Mouse (Mus musculus): ENCODE results near the gene Vps8. TPM values are rescaled to one million over a fixed set of nuclear protein-coding genes. Genes with fewer than 3 reads are reported as not detected.
A peak's percentile ranks its signal among the peaks of the same experiment; 100 is the strongest.

The Vps8 gene
- polyA plus RNA-seq, 1 experiment from 2014 or later: 14.5 TPM

GRCm38 (mm10) chr16:21389316-21389715 lies 33.6 kb upstream of the Vps8 start:
- H3K27me3 ChIP-seq: no peaks in the 10 kb centered on the region
- no peak overlapping the region for H3K9ac ChIP-seq
- no peak overlapping the region for H3K4me2 ChIP-seq
- H3K9me3 ChIP-seq: no peaks in the 10 kb centered on the region
- no peak overlapping the region for H3K4me3 ChIP-seq
- no peak overlapping the region for H3K27ac ChIP-seq
- no peaks in the 10 kb centered on the region for H3K36me3 ChIP-seq
- no peak for ATAC-seq (ENCODE audit: insufficient number of reproducible peaks, low FRiP score, low TSS enrichment, low read depth)
- H3K4me1 ChIP-seq: peaks cover 25% of the 10 kb centered on the region
- 57% methylated on average over 3 of the region's 3 CpGs for WGBS

- Histone ChIP-seq H3K4me2 (no peak overlapping the region), H3K4me1 (peaks cover 25% of the 10 kb centered on the region), H3K4me3 (no peak overlapping the region), H3K27me3 (no peaks in the 10 kb centered on the region), H3K9ac (no peak overlapping the region), H3K9me3 (no peaks in the 10 kb centered on the region), H3K36me3 (no peaks in the 10 kb centered on the region), H3K27ac (0 out of 2 replicates have a peak overlapping the region, but pooled peaks have one; percentile 33)
- no peak for ATAC-seq (ENCODE audit: insufficient number of reproducible peaks, low FRiP score, low TSS enrichment, low read depth)
- 33% methylated on average over 5 of the region's 5 CpGs for WGBS
Measured at GRCm38 (mm10) chr16:21390744-21391143, 32.2 kb upstream of the Vps8 start.

DNA sequence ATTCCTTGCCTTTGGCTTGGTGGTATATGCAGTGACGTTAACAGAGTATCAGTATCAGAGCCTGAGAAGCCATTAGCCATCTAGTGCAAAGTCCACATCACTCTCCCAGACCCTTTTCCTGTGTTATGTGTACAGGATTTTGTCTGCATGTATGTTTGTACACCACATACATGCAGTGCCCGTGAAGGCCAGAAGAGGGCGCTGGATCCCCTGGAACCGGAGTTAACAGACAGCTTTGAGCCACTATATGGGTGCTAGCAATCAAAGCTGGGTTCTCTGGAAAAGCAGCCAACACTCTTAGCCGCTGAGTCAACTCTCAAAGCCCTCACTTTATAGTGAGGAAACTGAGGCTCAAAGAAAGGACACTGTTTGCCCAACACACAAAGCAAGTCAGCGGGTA lies 30.8 kb upstream of the Vps8 start:
- Histone ChIP-seq H3K4me1 (peaks cover 22% of the 10 kb centered on the region), H3K9me3 (no peaks in the 10 kb centered on the region), H3K27ac (peak overlapping the region; percentile 54; the same call in 1 of the 2 replicates), H3K36me3 (no peaks in the 10 kb centered on the region), H3K27me3 (no peaks in the 10 kb centered on the region), H3K9ac (no peak overlapping the region), H3K4me2 (no peak overlapping the region), H3K4me3 (no peak overlapping the region)
- ATAC-seq (ENCODE audit: insufficient number of reproducible peaks, low FRiP score, low TSS enrichment, low read depth): no peak
- WGBS: 69% methylated on average over 6 of the region's 6 CpGs

GRCm38 (mm10) chr16:21392517-21393112 lies 30.3 kb upstream of the Vps8 start:
- H3K9ac ChIP-seq: no peak overlapping the region
- no peak overlapping the region for H3K4me2 ChIP-seq
- peaks cover 26% of the 10 kb centered on the region for H3K4me1 ChIP-seq
- whole genome bisulfite sequencing: 50% methylated on average over 9 of the region's 9 CpGs
- no peaks in the 10 kb centered on the region for H3K9me3 ChIP-seq
- peak; percentile 72 for ATAC-seq (ENCODE audit: insufficient number of reproducible peaks, low FRiP score, low TSS enrichment, low read depth)
- H3K4me3 ChIP-seq: no peak overlapping the region
- H3K36me3 ChIP-seq: no peaks in the 10 kb centered on the region
- no peaks in the 10 kb centered on the region for H3K27me3 ChIP-seq
- H3K27ac ChIP-seq: peak overlapping the region; percentile 54; the same call in 1 of the 2 replicates

DNA sequence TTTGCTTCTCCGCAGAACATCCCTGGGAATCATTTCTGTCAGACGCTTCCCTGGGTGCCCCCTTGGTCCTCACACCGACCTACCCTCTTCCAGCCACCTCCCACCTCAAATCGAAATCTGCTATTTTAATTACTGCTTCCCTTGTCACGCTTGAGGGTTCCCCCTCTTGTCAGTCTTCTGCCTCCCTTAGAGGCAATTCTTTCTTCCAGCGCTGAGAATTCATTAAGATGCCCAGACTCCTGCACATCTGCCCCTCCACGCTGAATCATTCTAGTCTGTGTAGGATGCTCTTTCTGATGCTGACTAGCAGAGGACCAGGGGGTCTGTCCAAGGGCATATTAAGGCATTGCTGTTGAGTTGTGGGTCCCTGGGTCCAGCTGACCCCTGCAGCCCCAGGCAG lies 27.4 kb upstream of the Vps8 start:
- WGBS: 45% methylated on average over 7 of the region's 7 CpGs
- Histone ChIP-seq H3K4me2 (no peak overlapping the region), H3K4me1 (peaks cover 31% of the 10 kb centered on the region), H3K36me3 (no peaks in the 10 kb centered on the region), H3K27me3 (no peaks in the 10 kb centered on the region), H3K4me3 (no peak overlapping the region), H3K27ac (no peak overlapping the region), H3K9ac (no peak overlapping the region), H3K9me3 (no peaks in the 10 kb centered on the region)
- ATAC-seq (ENCODE audit: insufficient number of reproducible peaks, low FRiP score, low TSS enrichment, low read depth): no peak

GRCm38 (mm10) chr16:21397681-21398080 lies 25.2 kb upstream of the Vps8 start:
- H3K27ac ChIP-seq: 0 out of 2 replicates have a peak overlapping the region, but pooled peaks have one; percentile 24
- H3K36me3 ChIP-seq: no peaks in the 10 kb centered on the region
- ATAC-seq (ENCODE audit: insufficient number of reproducible peaks, low FRiP score, low TSS enrichment, low read depth): no peak
- H3K4me1 ChIP-seq: peaks cover 27% of the 10 kb centered on the region
- H3K4me2 ChIP-seq: no peak overlapping the region
- H3K9me3 ChIP-seq: no peaks in the 10 kb centered on the region
- no peaks in the 10 kb centered on the region for H3K27me3 ChIP-seq
- WGBS: 56% methylated on average over 5 of the region's 5 CpGs
- H3K4me3 ChIP-seq: no peak overlapping the region
- no peak overlapping the region for H3K9ac ChIP-seq

DNA sequence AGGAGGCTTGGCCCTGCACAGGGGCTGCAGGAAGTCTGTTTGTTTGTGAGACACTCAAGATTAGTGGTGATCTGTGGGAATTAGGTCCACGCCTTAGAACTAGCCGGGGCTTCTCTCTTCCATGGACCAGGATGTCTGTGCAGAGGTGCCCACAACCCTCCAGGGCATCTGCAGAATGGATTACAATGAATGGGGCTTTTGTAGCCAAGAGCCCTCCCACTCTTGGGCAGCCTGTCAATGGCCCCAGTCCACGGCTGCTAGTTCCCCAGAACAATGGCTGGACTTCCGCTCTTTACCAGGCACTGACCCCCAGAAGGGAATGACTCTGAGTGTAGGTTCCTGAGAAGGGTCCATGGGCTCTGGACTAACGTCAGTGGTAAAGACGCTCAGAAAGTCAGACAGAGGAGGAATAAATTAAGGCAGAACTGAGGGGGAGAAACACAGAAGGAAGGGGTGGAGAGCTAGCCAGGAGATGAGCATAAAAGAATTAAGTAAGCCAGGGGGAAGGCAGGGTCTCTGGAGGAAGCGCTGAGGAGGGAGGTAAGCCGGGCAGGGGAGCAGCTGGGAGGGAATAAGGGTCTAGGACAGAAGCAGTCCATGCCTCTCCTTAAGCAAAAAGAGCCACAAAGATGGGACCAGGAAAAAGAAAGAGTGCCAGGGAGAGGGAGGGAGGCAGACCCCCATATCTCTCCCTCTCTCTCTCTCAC lies 24.4 kb upstream of the Vps8 start:
- Histone ChIP-seq H3K9me3 (no peaks in the 10 kb centered on the region), H3K36me3 (no peaks in the 10 kb centered on the region), H3K27ac (0 out of 2 replicates have a peak overlapping the region, but pooled peaks have one; percentile 24), H3K4me2 (no peak overlapping the region), H3K4me3 (no peak overlapping the region), H3K9ac (no peak overlapping the region), H3K27me3 (no peaks in the 10 kb centered on the region), H3K4me1 (peaks cover 27% of the 10 kb centered on the region)
- WGBS: 38% methylated on average over 8 of the region's 8 CpGs
- no peak for ATAC-seq (ENCODE audit: insufficient number of reproducible peaks, low FRiP score, low TSS enrichment, low read depth)

- Histone ChIP-seq H3K27ac (no peak overlapping the region), H3K36me3 (no peaks in the 10 kb centered on the region), H3K4me3 (no peak overlapping the region), H3K9me3 (no peaks in the 10 kb centered on the region), H3K4me1 (peaks cover 28% of the 10 kb centered on the region), H3K27me3 (no peaks in the 10 kb centered on the region), H3K4me2 (no peak overlapping the region), H3K9ac (no peak overlapping the region)
- WGBS: 58% methylated on average over 4 of the region's 4 CpGs
- no peak for ATAC-seq (ENCODE audit: insufficient number of reproducible peaks, low FRiP score, low TSS enrichment, low read depth)
Measured at GRCm38 (mm10) chr16:21399942-21400341, 23.0 kb upstream of the Vps8 start.

- no peak overlapping the region for H3K4me3 ChIP-seq
- ATAC-seq (ENCODE audit: insufficient number of reproducible peaks, low FRiP score, low TSS enrichment, low read depth): no peak
- 49% methylated on average over 17 of the region's 17 CpGs for WGBS
- H3K27me3 ChIP-seq: no peaks in the 10 kb centered on the region
- no peaks in the 10 kb centered on the region for H3K9me3 ChIP-seq
- no peak overlapping the region for H3K27ac ChIP-seq
- H3K4me1 ChIP-seq: peaks cover 34% of the 10 kb centered on the region
- H3K36me3 ChIP-seq: no peaks in the 10 kb centered on the region
- no peak overlapping the region for H3K4me2 ChIP-seq
- H3K9ac ChIP-seq: no peak overlapping the region
Measured at GRCm38 (mm10) chr16:21402068-21402467, 20.9 kb upstream of the Vps8 start.

DNA sequence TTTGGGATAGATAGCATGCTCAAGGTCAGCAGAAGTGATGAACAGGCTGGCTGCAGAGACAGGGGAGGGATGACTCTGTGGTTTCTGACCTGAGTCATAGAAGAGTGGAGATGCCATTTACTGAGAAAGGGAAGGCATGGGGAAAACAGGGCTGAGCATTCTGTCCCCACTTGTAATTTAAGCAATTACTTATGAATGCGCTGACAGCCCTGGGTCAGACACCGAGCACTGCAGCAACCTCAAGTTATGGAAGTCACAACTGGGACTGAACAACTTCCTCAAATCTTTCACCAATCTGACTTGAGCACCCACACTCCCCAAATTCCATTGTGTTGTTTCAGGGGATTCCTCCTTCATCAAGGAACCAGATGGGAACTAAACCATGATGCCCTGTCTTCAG lies 19.5 kb upstream of the Vps8 start:
- no peak overlapping the region for H3K9ac ChIP-seq
- no peaks in the 10 kb centered on the region for H3K27me3 ChIP-seq
- no peak overlapping the region for H3K27ac ChIP-seq
- ATAC-seq (ENCODE audit: insufficient number of reproducible peaks, low FRiP score, low TSS enrichment, low read depth): no peak
- H3K36me3 ChIP-seq: no peaks in the 10 kb centered on the region
- no peaks in the 10 kb centered on the region for H3K9me3 ChIP-seq
- H3K4me2 ChIP-seq: no peak overlapping the region
- peaks cover 23% of the 10 kb centered on the region for H3K4me1 ChIP-seq
- WGBS: 77% methylated on average over 2 of the region's 2 CpGs
- H3K4me3 ChIP-seq: no peak overlapping the region

DNA sequence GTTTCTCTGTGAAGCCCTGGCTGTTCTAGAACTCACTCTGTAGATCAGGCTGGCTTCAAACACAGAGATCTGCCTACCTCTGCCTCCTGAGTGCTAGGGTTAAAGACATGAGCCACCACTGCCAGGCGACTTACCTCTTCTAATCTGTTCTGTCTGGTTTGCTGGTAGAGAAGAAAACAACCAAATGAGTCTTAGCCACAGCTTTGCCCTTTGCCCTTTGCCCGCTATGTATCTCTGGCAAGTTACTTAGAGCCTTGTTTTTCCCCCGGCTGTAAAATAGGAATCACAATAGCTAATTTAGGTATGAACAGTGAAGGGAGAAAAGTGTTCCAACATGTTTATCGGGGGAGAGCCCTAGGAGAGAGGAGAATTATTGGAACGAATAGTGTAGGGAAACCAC lies 18.3 kb upstream of the Vps8 start:
- Histone ChIP-seq H3K27ac (no peak overlapping the region), H3K4me2 (no peak overlapping the region), H3K9me3 (no peaks in the 10 kb centered on the region), H3K27me3 (no peaks in the 10 kb centered on the region), H3K9ac (no peak overlapping the region), H3K36me3 (no peaks in the 10 kb centered on the region), H3K4me3 (no peak overlapping the region), H3K4me1 (peaks cover 19% of the 10 kb centered on the region)
- ATAC-seq (ENCODE audit: insufficient number of reproducible peaks, low FRiP score, low TSS enrichment, low read depth): no peak
- 30% methylated on average over 5 of the region's 5 CpGs for WGBS

DNA sequence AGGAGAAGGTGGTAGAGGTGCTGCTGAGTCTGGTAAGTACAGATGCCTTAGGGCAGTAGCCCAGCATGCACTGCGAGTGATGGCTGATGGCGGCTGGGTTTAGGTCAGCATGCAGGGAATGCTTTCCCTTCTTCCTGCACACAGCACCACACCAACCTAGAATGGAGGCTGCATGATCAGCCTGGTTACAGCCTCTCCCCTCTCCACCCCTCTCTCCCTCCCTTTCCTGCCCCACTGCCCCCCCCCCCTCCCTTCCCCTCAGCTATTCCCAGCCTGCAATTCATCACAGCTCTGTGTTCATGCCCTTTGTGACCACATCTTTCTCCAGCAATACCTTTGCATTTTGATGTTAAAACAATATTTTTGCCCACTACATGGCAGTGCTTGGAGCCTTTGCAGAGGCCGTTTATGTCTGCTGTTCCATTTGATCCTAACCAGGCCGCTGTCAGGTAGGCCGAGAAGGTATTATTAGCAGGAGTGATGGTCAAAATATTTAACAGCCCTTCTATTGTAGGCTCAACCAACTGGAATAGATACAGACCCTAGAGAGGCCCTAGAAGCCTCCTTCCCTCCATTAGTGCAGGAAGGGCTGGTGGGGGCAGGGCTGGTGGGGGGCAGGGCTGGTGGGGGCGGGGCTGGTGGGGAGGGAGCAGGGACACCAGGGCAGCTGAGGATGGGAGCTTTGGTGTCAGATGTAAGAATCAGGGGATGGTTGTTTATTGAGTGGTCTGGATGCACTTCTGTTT lies 17.5 kb upstream of the Vps8 start:
- H3K4me1 ChIP-seq: peaks cover 19% of the 10 kb centered on the region

More for the DNA sequence above, 17.5 kb upstream of the Vps8 start:
- ATAC-seq (ENCODE audit: insufficient number of reproducible peaks, low FRiP score, low TSS enrichment, low read depth): no peak; the same call in 1 of the 2 replicates
- H3K27ac ChIP-seq: no peak overlapping the region
- H3K36me3 ChIP-seq: no peaks in the 10 kb centered on the region
- H3K9ac ChIP-seq: no peak overlapping the region
- 36% methylated on average over 6 of the region's 6 CpGs for WGBS
- no peaks in the 10 kb centered on the region for H3K9me3 ChIP-seq
- H3K27me3 ChIP-seq: no peaks in the 10 kb centered on the region
- no peak overlapping the region for H3K4me3 ChIP-seq
- H3K4me2 ChIP-seq: no peak overlapping the region
